Mouse (Mus musculus) myocyte (in vitro differentiated cells): ENCODE data around the gene Ezh1.

Experiments used
- POLR2A ChIP-seq: IDR thresholded peaks from one replicate; pipeline ENCODE4 v1.6.1; 2011; ENCODE audit warnings: low read depth, mild to moderate bottlenecking, control low read depth, moderate library complexity; ENCODE audit not compliant: insufficient read length
- POLR2AphosphoS2 ChIP-seq: IDR thresholded peaks from one replicate; pipeline ENCODE4 v1.6.1; 2011; ENCODE audit warnings: low read depth, control low read depth; ENCODE audit not compliant: insufficient read length

DNA sequence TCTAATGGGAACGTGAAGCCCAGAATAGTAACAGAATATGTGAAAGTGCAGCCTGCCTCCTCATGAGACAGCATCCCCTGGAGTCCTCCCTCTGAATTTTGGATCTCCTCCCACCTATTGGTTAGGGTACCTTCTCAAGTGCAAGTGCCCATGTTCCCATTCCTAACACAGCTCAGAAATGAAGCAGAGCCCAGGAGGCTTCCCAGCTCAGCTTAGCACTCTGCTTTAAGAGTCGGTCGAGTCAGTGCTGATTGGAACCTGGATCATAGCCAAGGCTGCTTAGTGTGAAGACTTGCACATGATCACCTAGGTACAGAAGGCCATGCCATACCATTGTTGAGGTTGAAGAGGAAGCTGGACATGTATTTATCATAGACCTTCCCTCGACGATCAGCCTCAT lies 32.1 kb downstream of the Ezh1 start:
- TF ChIP-seq POLR2A (no peak), POLR2AphosphoS2 (no peak)
